Mouse (Mus musculus) neural tube, embryonic 12.5 days (tissue): ENCODE results near the gene Ccdc149. TPM values are rescaled to one million over a fixed set of nuclear protein-coding genes. Genes with fewer than 3 reads are reported as not detected.

ENCODE experiments used
- ATAC-seq: fragments of 200-750 bp; cut with Nextera tagmentation; 2 replicates; pipeline ENCODE4 v1.8.0; 2017; ENCODE audit warnings: low read depth, mild to moderate bottlenecking, moderate TSS enrichment, moderate library complexity; ENCODE audit not compliant: low FRiP score
- H3K27ac ChIP-seq: fragments of 300-500 bp; sonication (generic); 2 replicates; pipeline ENCODE4 v1.5.1; 2016
- H3K27me3 ChIP-seq: fragments of 300-500 bp; sonication (generic); replicated peaks from 2 replicates; pipeline ENCODE4 v1.6.1; 2016; ENCODE audit warnings: mild to moderate bottlenecking
- H3K36me3 ChIP-seq: fragments of 300-500 bp; sonication (generic); 2 replicates; pipeline ENCODE4 v1.6.1; 2016; ENCODE audit warnings: mild to moderate bottlenecking
- H3K4me1 ChIP-seq: fragments of 300-500 bp; sonication (generic); 2 replicates; pipeline ENCODE4 v1.6.1; 2016
- H3K4me2 ChIP-seq: fragments of 300-500 bp; sonication (generic); replicated peaks from 2 replicates; pipeline ENCODE4 v1.6.1; 2016; ENCODE audit warnings: mild to moderate bottlenecking
- H3K4me3 ChIP-seq: fragments of 300-500 bp; sonication (generic); 2 replicates; pipeline ENCODE4 v1.5.1; 2016
- H3K9ac ChIP-seq: fragments of 300-500 bp; sonication (generic); 2 replicates; pipeline ENCODE4 v1.6.1; 2016; ENCODE audit warnings: mild to moderate bottlenecking
- H3K9me3 ChIP-seq: fragments of 300-500 bp; sonication (generic); 2 replicates; pipeline ENCODE4 v1.6.1; 2016; ENCODE audit warnings: mild to moderate bottlenecking
- WGBS: fragments of 180-500 bp; shearing (Covaris S2); methylation state at CpG from one replicate; pipeline ENCODE4 v1.1.7; 2016; 5-methylcytosine and 5-hydroxymethylcytosine counted together
- polyA plus RNA-seq: library from polyadenylated mRNA; unstranded; fragments of >200 nt; fragmentation: Nextera tagmentation; extraction: Ambion mirVana; gene quantifications from 2 replicates; pipeline ENCODE4 v1.2.1, GENCODE M21; 2016

Gene Ccdc149
- polyA plus RNA-seq, 1 experiment from 2014 or later = 4.8 TPM

DNA sequence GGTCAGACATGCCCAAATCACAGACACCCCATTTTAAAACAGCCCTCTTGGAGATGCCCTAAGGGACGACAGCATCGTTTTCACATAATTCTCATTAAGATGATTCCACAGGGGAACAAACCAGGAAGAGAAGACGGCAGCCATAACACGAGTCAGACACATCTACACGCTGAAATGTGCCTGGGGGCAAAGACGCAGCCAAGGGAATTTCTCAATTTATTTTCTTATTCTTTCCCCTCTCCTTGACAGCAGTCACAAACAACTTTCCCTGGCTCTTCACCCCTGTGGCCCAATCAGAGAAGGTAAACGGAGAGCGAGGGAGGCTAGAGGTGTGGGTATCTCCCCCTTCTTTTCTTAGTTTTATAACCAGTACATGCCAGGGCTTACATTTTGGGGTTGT lies 66.9 kb downstream of the Ccdc149 start:
- Histone ChIP-seq H3K4me1 (no peaks in the 10 kb centered on the region), H3K27ac (no peak overlapping the region), H3K4me3 (no peak overlapping the region), H3K27me3 (no peaks in the 10 kb centered on the region), H3K36me3 (no peaks in the 10 kb centered on the region), H3K4me2 (no peak overlapping the region), H3K9ac (no peak overlapping the region), H3K9me3 (no peaks in the 10 kb centered on the region)
- 86% methylated on average over 8 of the region's 8 CpGs for WGBS
- ATAC-seq = no peak

- no peaks in the 10 kb centered on the region for H3K27me3 ChIP-seq
- H3K9ac ChIP-seq = no peak overlapping the region
- 81% methylated on average over 4 of the region's 4 CpGs for WGBS
- no peak overlapping the region for H3K4me2 ChIP-seq
- H3K9me3 ChIP-seq = no peaks in the 10 kb centered on the region
- no peaks in the 10 kb centered on the region for H3K4me1 ChIP-seq
- no peaks in the 10 kb centered on the region for H3K36me3 ChIP-seq
- no peak overlapping the region for H3K4me3 ChIP-seq
- no peak for ATAC-seq
- H3K27ac ChIP-seq = no peak overlapping the region
Measured at GRCm38 (mm10) chr5:52393756-52394155, 77.6 kb downstream of the Ccdc149 start.

DNA sequence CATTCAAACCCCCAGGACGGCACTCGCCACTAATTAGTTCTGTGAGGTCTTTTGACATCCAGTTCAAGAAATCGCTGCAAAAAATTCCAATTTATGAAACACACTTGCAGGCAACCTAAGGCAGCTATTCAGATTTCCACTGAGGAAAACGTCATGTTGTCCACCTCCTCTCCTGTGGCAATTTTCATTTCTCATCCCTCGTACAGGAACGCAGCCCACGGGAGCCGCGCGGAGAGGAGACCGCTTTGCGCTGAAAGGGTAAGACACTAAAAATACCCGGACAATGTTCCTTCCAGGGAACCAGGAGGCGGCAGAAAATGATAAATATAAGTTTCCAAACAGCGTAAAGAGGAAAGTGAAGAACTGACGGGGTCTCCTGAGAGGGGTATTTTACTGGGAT lies 79.8 kb downstream of the Ccdc149 start:
- Histone ChIP-seq H3K36me3 (no peaks in the 10 kb centered on the region), H3K27ac (no peak overlapping the region), H3K27me3 (no peaks in the 10 kb centered on the region), H3K9me3 (no peaks in the 10 kb centered on the region), H3K9ac (no peak overlapping the region), H3K4me2 (no peak overlapping the region), H3K4me3 (no peak overlapping the region), H3K4me1 (no peaks in the 10 kb centered on the region)
- WGBS = 79% methylated on average over 16 of the region's 16 CpGs
- ATAC-seq = no peak

DNA sequence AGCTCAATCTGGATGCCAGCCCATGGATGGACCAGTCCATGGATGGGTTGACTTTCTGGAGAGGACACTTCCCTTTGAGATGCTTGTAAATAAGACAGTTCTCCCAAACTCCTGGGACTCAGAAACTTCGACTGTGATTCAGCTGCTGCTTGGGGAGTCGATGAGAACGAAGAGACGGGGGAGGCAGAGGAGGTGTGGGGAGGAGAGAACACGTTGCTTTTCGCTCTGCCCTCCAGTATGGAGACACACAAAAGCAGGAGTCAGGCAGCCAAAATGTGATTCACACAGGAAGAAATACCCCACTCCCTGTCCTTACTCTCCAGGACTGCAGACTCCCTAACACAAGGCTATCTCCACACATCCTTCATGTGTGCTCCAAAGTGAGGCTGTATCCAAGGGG lies 80.9 kb downstream of the Ccdc149 start:
- no peaks in the 10 kb centered on the region for H3K27me3 ChIP-seq
- H3K4me1 ChIP-seq = no peaks in the 10 kb centered on the region
- WGBS = 84% methylated on average over 6 of the region's 6 CpGs
- H3K27ac ChIP-seq = no peak overlapping the region
- no peaks in the 10 kb centered on the region for H3K36me3 ChIP-seq
- H3K9me3 ChIP-seq = no peaks in the 10 kb centered on the region
- no peak overlapping the region for H3K4me3 ChIP-seq
- H3K9ac ChIP-seq = no peak overlapping the region
- H3K4me2 ChIP-seq = no peak overlapping the region
- ATAC-seq = no peak

DNA sequence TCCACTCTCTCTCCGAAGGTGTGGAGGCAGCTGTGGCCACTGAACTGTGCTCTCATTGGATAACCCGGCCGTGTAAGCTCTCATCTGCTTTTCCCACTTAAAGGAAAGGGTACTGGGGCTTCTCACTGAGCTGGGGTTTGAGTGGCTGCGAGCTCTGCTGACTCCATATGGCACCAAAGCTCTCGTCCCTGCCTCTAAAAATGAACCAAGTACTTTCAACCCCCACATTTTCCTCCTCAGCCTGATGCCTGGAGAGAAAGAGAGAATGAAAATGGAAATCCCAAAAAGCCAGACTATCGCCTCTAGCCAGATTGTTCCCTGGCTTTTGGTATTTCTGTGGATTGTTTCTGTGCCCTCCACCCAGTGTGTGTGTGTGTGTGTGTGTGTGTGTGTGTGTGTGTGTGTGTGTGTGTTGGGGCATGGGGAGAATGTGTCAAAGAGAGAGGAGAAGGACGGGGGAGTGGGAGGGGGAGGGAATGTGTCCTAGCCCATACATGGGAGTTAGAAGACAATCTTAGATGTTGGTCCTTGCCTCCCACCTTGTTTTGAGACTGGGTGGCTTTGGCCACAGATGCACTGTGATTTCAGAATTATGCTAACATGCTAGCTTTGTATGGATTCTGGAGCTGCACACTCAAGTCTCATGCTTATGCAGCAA lies 83.1 kb downstream of the Ccdc149 start:
- Histone ChIP-seq H3K27me3 (no peaks in the 10 kb centered on the region), H3K9ac (no peak overlapping the region)
- 71% methylated on average over 7 of the region's 7 CpGs for WGBS

GRCm38 (mm10) chr5:52386016-52386415 lies 85.3 kb downstream of the Ccdc149 start:
- no peak overlapping the region for H3K27ac ChIP-seq
- H3K36me3 ChIP-seq = no peaks in the 10 kb centered on the region
- no peaks in the 10 kb centered on the region for H3K9me3 ChIP-seq
- no peak for ATAC-seq
- no peaks in the 10 kb centered on the region; the same call in 1 of the 2 replicates for H3K4me1 ChIP-seq
- no peaks in the 10 kb centered on the region for H3K27me3 ChIP-seq
- H3K4me2 ChIP-seq = no peak overlapping the region
- no peak overlapping the region for H3K9ac ChIP-seq
- H3K4me3 ChIP-seq = no peak overlapping the region
- 74% methylated on average over 2 of the region's 2 CpGs for WGBS

More for the DNA sequence above, 83.1 kb downstream of the Ccdc149 start:
- Histone ChIP-seq H3K9me3 (no peaks in the 10 kb centered on the region), H3K4me3 (no peak overlapping the region), H3K4me1 (no peaks in the 10 kb centered on the region), H3K36me3 (no peaks in the 10 kb centered on the region), H3K4me2 (no peak overlapping the region), H3K27ac (no peak overlapping the region)
- no peak for ATAC-seq

DNA sequence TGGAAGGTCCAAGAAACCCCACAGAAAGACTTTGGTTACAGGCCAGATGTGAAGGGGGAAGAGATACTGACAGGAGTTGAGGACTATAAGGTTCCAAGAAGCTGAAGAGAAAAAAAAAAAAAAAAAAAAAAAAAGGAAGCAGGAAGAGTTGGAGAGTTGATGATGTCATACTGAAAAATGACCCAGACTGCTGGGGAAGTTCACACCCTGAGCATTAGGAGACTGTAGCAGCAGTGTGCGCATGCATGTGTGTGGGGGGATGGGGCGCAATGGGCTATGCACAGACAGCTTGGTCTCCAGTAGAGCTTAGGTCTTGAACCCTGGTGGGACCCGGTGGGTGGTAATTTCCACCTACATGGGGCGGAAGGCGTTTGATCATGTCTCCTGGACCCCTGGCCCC lies 87.6 kb downstream of the Ccdc149 start:
- H3K9me3 ChIP-seq = no peaks in the 10 kb centered on the region
- H3K4me1 ChIP-seq = no peaks in the 10 kb centered on the region; the same call in 1 of the 2 replicates
- no peak overlapping the region for H3K9ac ChIP-seq
- H3K27ac ChIP-seq = no peak overlapping the region
- H3K27me3 ChIP-seq = no peaks in the 10 kb centered on the region
- H3K36me3 ChIP-seq = no peaks in the 10 kb centered on the region
- WGBS = 90% methylated on average over 5 of the region's 5 CpGs
- no peak overlapping the region for H3K4me3 ChIP-seq
- ATAC-seq = no peak
- H3K4me2 ChIP-seq = no peak overlapping the region

GRCm38 (mm10) chr5:52382837-52383236 lies 88.5 kb downstream of the Ccdc149 start:
- WGBS = 70% methylated on average over 8 of the region's 8 CpGs
- Histone ChIP-seq H3K4me3 (no peak overlapping the region), H3K27me3 (no peaks in the 10 kb centered on the region), H3K36me3 (no peaks in the 10 kb centered on the region), H3K4me1 (no peaks in the 10 kb centered on the region; the same call in 1 of the 2 replicates), H3K27ac (no peak overlapping the region), H3K4me2 (no peak overlapping the region), H3K9ac (no peak overlapping the region), H3K9me3 (no peaks in the 10 kb centered on the region)
- no peak for ATAC-seq

GRCm38 (mm10) chr5:52375847-52376246 lies 95.5 kb downstream of the Ccdc149 start:
- 79% methylated on average over 9 of the region's 9 CpGs for WGBS
- no peaks in the 10 kb centered on the region for H3K27me3 ChIP-seq
- H3K9ac ChIP-seq = no peak overlapping the region
- no peak for ATAC-seq
- H3K9me3 ChIP-seq = no peaks in the 10 kb centered on the region
- no peaks in the 10 kb centered on the region for H3K4me1 ChIP-seq
- no peaks in the 10 kb centered on the region for H3K36me3 ChIP-seq
- H3K4me3 ChIP-seq = no peak overlapping the region
- no peak overlapping the region for H3K4me2 ChIP-seq
- H3K27ac ChIP-seq = no peak overlapping the region

GRCm38 (mm10) chr5:52370901-52371300 lies 100.4 kb downstream of the Ccdc149 start:
- H3K27ac ChIP-seq = no peak overlapping the region
- no peaks in the 10 kb centered on the region for H3K27me3 ChIP-seq
- H3K4me1 ChIP-seq = no peaks in the 10 kb centered on the region
- ATAC-seq = no peak
- no peak overlapping the region for H3K9ac ChIP-seq
- no peak overlapping the region for H3K4me2 ChIP-seq
- H3K9me3 ChIP-seq = no peaks in the 10 kb centered on the region
- 91% methylated on average over 6 of the region's 6 CpGs for WGBS
- H3K36me3 ChIP-seq = no peaks in the 10 kb centered on the region
- no peak overlapping the region for H3K4me3 ChIP-seq

- no peaks in the 10 kb centered on the region for H3K36me3 ChIP-seq
- H3K4me3 ChIP-seq = no peak overlapping the region
- 53% methylated on average over 63 of the region's 63 CpGs for WGBS
- H3K9me3 ChIP-seq = no peaks in the 10 kb centered on the region
- peak; percentile 35; the same call in 1 of the 2 replicates for ATAC-seq
- no peak overlapping the region for H3K9ac ChIP-seq
- H3K4me2 ChIP-seq = peak overlapping the region; percentile 48
- no peaks in the 10 kb centered on the region for H3K27me3 ChIP-seq
- peaks cover 6% of the 10 kb centered on the region; the same call in 1 of the 2 replicates for H3K4me1 ChIP-seq
- no peak overlapping the region for H3K27ac ChIP-seq
Measured at GRCm38 (mm10) chr5:52367866-52368840, 103.2 kb downstream of the Ccdc149 start.

- Histone ChIP-seq H3K36me3 (no peaks in the 10 kb centered on the region), H3K9me3 (no peaks in the 10 kb centered on the region), H3K4me2 (no peak overlapping the region), H3K27ac (no peak overlapping the region), H3K9ac (no peak overlapping the region), H3K4me1 (peaks cover 6% of the 10 kb centered on the region; the same call in 1 of the 2 replicates), H3K4me3 (no peak overlapping the region), H3K27me3 (no peaks in the 10 kb centered on the region)
- whole genome bisulfite sequencing = 77% methylated on average over 2 of the region's 2 CpGs
- no peak for ATAC-seq
Measured at GRCm38 (mm10) chr5:52366661-52367060, 104.7 kb downstream of the Ccdc149 start.
